Mouse (Mus musculus) G1E (cell line): ENCODE results near the gene Adam19.

Source experiments
- CTCF ChIP-seq: IDR thresholded peaks from 2 replicates; pipeline ENCODE4 v1.5.1; 2012; ENCODE audit warnings: low read depth, low read length, inconsistent platforms, mixed read lengths
- GATA1 ChIP-seq: IDR thresholded peaks from 2 replicates; pipeline ENCODE4 v1.6.1; 2012; ENCODE audit warnings: borderline replicate concordance, low read length, inconsistent platforms, mixed read lengths
- TAL1 ChIP-seq: conservative IDR thresholded peaks from 2 replicates; pipeline ENCODE4 v1.6.1; 2012; ENCODE audit warnings: low read depth, low read length, inconsistent platforms, mixed read lengths

DNA sequence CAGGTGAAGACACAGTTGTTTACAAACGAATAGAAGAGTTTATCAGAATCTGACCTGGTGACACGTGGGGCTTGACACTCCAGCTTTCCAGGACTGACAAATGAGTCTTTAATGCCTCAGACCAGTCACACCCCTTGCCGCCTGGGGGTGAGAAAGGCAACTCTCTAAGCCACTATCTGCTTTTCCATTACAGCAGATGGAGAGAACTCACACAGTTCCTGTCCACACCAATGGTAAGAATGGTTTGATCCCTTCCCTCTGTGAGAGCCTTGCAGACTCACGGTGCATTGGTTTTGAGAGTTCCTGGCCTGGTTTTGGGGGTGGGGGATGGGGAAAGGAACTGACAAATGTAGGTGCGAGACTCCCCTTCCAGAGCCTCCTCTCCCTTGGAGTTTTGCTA, 1.5 kb upstream of the Adam19 start:
- no peak for TF ChIP-seq CTCF
- no peak for TF ChIP-seq TAL1
- no peak for TF ChIP-seq GATA1
